Mouse (Mus musculus): Measurements from ENCODE around the gene Asl.

Asl gene

GRCm38 (mm10) chr5:130029142-130029897, at the start of gene Asl, which contains the start of gene Crcp:
Gene Asl, minus strand, starts transcription at chr5:130029247.
Gene Crcp, plus strand, starts transcription at chr5:130029290.
- peak; percentile 86 to 87 for DNase-seq (ENCODE audit: low spot score in 2 of 2)

- no peak for DNase-seq (ENCODE audit: low spot score in 2 of 2)
Measured at GRCm38 (mm10) chr5:130078834-130079156, 49.7 kb upstream of the Asl start.

DNA sequence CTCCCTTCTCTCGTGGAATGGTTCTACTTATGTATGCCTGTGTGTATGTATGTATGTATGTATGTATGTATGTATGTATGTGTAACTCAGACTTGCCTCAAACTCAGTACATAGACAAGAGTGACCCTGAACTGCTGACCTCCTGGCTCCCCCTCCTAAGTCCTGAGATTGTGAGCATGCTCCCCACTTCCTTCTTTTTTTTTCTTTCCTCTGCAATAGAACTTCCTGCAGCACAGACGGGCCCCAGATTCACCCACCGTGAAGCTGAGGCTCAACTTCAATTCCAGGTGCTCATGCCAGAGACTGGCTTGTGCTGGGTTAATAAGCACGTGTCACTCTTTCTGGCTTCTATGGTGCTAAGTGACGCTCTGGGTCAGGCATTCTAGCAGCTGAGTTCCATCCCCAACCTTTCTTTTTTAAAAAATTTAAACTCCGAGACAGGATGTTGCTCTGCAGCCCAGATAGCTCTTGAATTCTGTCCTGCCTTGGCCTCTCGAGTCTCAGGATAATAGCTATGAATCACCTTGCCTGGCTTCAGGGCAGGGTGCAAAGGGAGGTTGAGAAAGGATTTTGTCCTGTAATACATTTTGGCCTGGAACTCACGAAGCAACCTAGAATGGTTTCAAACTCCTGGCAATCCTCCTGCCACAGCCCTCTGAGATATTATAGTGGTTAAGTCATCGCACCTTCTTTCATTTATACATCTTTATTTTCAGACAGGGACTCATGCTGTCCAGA, 49.2 kb upstream of the Asl start:
- no peak for DNase-seq (ENCODE audit: low spot score in 2 of 2)

DNA sequence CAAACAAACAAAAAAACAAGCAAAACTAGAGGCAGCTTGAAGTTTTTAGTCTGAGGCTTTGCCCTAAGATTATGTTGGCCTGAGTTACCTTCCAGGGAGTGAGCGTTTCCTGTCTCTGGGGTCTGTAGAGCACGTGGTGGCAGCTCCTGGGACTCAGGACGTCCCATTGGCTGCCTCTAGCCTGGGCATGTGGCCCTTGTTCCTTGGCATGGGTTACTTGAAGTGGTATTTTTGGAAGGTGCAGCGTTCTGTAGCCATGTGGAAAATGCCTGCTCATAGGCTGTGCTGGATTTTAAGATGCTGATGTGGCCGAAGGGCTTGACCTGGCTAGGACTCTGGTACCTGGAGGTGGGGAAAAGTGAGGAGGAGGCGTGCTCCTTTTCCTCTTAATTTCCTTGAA, 47.3 kb upstream of the Asl start:
- DNase-seq (ENCODE audit: low spot score in 2 of 2): no peak

- no peak for DNase-seq (ENCODE audit: low spot score in 2 of 2)
Measured at GRCm38 (mm10) chr5:130074491-130074890, 45.4 kb upstream of the Asl start.

- DNase-seq (ENCODE audit: low spot score in 2 of 2): no peak
Measured at GRCm38 (mm10) chr5:130073026-130073425, 44.0 kb upstream of the Asl start, which contains the start of gene Tpst1. Gene Tpst1, plus strand, starts transcription at chr5:130073326.

DNA sequence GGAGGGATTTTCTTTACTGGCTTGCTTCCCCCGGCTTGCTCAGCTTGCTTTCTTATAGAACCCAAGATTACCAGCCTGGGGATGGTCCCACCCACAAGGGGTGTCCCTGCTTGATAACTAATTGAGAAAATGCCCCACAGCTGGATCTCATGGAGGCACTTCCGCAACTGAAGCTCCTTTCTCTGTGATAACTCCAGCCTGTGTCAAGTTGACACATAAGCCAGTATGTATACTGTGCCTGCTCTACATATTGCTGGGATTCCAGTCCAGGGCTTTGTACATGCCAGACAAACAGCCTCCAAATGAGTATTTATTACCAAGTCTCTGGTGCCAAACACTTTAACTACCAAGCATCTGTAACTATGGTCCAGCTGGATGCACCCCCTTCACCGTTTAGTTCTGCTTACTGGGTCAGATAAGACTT, 38.8 kb upstream of the Asl start:
- no peak for DNase-seq (ENCODE audit: low spot score in 2 of 2)

GRCm38 (mm10) chr5:130065579-130065978, 36.5 kb upstream of the Asl start:
- no peak for DNase-seq (ENCODE audit: low spot score in 2 of 2)

DNA sequence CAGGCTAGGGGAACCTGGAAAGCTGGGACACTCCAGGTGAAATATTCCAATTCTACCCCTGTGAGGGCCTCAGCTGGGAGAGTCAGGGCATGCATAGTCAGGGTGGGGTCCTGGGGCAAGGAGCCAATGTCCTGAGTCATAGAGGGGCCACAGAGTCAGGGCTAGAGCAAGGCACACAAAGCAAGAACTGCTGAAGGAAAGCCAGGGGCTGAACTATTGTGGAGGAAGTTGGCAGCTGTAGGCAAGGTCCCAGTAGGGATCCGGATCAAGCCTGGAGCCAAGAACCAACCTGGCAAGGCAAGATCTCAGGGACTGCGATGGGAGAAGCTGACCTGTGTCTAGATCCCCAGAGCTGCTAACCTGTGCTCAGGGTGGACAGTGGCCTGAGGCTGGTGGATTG, 34.7 kb upstream of the Asl start:
- no peak for DNase-seq (ENCODE audit: low spot score in 2 of 2)

DNA sequence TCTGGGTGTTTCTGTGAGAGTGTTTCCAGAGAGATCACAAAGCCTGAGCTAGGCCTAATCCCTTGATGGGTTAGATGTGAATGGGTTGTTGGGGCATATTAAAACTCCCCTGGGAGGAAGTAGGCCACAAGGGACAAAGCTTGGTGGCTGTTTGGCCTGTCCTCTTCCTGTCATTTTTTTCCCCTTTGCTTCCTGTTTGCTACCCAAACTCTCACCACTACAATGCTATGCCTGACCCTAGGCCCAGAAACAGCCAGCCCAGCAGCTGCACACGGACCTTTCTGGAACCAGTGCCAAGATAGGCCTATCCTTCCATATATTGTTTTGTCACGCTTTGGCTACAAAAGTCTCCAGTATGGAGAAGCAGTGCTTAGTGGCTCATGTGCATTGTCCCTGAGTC, 33.0 kb upstream of the Asl start:
- no peak for DNase-seq (ENCODE audit: low spot score in 2 of 2)

DNA sequence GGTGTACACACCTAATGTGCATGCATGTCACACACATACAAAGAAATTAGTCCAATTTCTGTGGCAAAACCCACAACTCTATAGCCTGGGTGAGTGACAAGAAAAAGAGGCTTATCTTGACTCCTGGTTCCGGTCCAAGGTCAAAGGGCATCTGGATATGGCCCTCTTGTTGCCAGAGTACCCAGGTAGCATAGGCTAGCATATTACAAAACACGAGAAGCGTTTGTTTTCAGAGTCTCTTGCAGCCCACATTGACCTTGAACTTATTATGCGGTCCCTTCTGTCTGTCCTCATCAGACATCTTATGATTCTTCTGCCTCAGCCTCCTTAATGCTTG, 31.2 kb upstream of the Asl start:
- DNase-seq (ENCODE audit: low spot score in 2 of 2): no peak

- no peak for DNase-seq (ENCODE audit: low spot score in 2 of 2)
Measured at GRCm38 (mm10) chr5:130059413-130060328, 30.6 kb upstream of the Asl start.

DNA sequence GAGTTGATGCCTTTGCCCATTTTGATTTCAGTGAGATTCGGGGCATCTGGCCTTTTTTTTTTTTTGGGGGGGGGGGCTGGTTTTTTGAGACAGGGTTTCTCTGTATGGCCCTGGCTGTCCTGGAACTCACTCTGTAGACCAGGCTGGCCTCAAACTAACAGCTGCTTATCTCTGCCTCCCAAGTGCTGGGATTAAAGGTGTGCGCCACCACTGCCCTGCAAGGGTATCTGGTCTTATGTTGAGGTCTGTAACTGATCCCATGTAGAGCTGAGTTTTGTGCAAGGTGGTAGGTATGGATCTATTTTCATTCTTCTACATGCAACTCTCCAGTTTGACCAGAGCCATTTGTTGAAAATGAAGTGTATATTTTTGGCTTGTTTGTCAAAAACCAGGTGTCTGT, 27.3 kb upstream of the Asl start:
- DNase-seq (ENCODE audit: low spot score in 2 of 2): no peak

- DNase-seq (ENCODE audit: low spot score in 2 of 2): no peak
Measured at GRCm38 (mm10) chr5:130055688-130056087, 26.6 kb upstream of the Asl start.

DNA sequence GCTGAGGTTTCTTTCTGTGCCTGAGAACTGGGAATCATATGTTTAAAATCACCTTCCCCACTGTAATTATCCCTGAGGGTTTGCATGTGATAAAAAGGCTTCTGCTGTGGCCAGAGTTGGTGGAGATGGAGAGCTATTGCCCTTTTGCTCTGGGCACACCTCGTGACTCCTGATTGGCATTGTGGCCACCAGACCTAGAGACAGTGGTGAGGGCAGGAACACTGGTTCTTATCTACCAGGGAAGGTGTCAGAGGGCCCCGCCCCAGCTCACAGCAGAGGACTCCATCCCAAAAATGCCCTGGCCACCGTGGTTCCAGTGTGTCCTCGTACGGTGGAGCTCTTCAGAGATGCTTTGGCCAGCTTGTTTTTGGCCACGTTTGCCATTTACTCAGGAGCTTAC, 23.9 kb upstream of the Asl start:
- DNase-seq (ENCODE audit: low spot score in 2 of 2): no peak

DNA sequence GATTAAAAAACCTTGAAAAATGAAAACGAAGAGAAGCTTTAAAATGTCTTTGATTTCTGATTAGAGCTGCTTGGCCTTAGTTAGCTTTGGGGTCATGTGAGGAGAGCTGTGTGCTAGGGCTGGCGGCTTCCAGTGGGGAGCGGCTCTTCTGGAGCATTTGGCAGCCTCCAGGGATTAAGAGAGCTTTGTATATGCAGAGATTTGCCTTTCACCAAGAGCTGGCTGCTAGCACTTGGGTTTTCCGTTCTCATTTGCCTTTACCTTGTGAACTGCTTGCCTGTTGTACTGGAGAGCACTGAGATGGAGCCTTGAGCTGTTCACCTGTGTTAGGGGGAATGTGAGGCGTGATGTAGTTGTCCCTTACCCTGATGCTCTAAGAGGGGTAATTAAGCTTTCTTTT, 23.5 kb upstream of the Asl start:
- no peak for DNase-seq (ENCODE audit: low spot score in 2 of 2)

DNA sequence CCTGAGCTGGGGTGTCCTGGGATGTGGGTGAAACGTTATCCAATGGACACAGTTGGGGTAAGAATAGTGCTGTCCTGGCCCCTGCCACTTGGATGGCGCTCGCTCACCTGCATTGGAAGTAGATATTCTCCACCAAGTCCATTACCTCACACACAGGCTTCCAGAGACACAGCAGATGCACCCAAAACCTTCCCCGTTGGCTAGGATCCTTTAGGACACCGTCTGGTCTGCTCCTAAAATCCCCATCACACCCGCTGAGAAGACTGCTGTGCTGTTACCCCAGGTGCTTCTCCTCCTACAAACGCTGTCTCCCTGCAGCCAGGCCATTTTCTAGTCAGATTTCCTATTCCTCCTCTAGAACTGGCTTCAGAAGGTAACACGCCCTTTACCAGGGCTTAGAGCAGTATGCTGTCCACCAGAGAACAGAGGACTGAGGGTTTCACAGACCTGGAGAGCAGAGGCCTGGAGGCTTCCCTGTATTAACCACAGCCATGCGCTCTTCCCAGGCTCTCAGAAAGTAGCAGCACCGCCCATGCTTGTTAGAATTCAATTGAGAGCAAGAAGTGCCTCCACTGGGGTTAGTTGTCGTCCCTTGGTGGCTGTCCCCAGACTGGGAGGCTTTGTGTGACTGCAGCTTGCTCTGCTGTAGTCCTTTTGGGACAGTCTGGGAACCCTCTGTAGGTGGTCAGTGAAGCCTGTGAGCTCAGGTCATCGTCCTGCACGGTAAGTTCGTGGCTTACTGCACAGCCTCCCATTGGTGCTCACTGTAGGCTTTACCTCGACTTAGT, 22.2 kb upstream of the Asl start:
- DNase-seq (ENCODE audit: low spot score in 2 of 2): no peak

GRCm38 (mm10) chr5:130050416-130050815, 21.4 kb upstream of the Asl start:
- DNase-seq (ENCODE audit: low spot score in 2 of 2): no peak

DNA sequence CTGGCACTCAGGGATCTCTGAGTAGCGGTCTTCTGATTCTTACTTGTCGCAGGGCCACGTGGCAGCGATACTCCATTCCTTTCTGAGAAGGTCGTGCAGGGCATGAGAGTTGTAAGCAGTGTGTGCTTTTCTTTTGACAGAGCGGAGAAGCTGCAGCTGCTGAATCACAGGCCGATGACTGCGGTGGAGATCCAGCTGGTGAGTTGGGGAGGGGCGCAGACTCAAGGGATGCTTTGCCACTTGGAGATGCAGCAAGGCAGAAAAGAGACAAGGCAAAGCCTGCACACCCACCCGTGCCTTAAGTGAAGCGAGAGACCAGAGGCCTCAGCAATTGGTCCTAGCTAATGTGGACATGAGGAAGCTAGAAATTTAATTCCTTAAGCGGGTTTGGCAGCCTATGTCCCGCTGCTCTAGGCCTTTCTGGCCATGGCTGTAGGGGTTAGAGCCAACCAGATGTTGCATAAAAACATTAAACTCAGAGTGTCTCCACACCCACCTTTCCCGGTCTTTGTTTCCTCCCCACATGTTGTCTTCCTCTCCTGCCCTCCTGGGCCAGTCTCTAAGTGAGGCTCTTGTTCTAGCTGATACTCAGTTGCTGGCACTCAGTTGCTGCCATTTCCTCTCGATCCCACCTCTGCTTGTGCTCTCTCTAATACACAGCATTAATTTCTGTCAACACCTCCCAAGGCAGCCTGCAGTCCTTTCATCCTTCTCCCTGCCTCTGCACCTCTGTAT, 19.9 kb upstream of the Asl start:
- DNase-seq (ENCODE audit: low spot score in 2 of 2): no peak

- no peak for DNase-seq (ENCODE audit: low spot score in 2 of 2)
Measured at GRCm38 (mm10) chr5:130047013-130047412, 18.0 kb upstream of the Asl start.

- no peak for DNase-seq (ENCODE audit: low spot score in 2 of 2)
Measured at GRCm38 (mm10) chr5:130046589-130046988, 17.5 kb upstream of the Asl start.

Measured in right cerebral cortex, postnatal 36 days (tissue).